Mouse (Mus musculus) spleen, embryonic (tissue): ENCODE measurements at regions not wholly inside any gene's neighbourhood (a gene's known extent, or its start where the extent isn't known, plus 50 kb on each side); places are given as distances from the start of the nearest gene placed in this dataset.
"Not testable (repeated sequence)": the region's sequence is repeated elsewhere in the genome, so short reads cannot be mapped to it uniquely, and the experiment has no call there.

Source experiments
- CTCF ChIA-PET: fragments of 350-600 bp; sonication (Branson Sonifier 250); formaldehyde crosslinking; loops from one replicate; lab custom pipeline; 2022; lab: Charles Lee

GRCm38 (mm10) chr2:17852740-17853499, 121.7 kb upstream of the Nebl start:
- CTCF ChIA-PET = no interaction called here

GRCm38 (mm10) chr2:17850741-17851140, 119.5 kb upstream of the Nebl start:
- CTCF ChIA-PET = no interaction called here

- CTCF ChIA-PET = no interaction called here
These were observed 118.0 kb upstream of the Nebl start for GRCm38 (mm10) chr2:17849267-17849666.

GRCm38 (mm10) chr2:17845447-17846092, 114.3 kb upstream of the Nebl start:
- CTCF ChIA-PET = not testable (repeated sequence)

GRCm38 (mm10) chr2:17844662-17845446, 113.6 kb upstream of the Nebl start:
- CTCF ChIA-PET = no interaction called here

GRCm38 (mm10) chr2:17841963-17842362, 110.7 kb upstream of the Nebl start:
- CTCF ChIA-PET = interaction anchor here (0.7 kb wide), 1 partner anchor 26 kb away, joined by 3 read pairs; no protein-coding TSS in a partner anchor

DNA sequence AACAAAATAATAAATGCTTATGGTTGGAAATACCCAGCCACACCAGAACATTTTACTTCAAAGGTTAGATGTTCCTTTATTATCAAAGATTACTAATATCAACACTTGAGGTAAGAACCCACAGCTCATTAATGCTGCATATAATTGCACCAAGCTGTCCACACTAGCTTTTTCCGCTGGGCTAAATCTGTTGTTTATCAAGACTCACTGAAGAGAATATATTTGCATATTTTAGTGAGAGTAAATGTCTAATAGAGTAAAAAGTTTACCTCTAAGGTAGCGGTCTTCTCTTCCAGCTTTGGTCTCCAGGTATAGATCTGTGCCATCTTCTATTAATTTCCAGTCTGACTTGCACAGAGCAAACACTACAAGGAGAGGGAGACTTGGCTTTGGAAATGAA, 110.3 kb upstream of the Nebl start:
- CTCF ChIA-PET = interaction anchor here (0.7 kb wide), 1 partner anchor 27 kb away, joined by 3 read pairs; no protein-coding TSS in a partner anchor

GRCm38 (mm10) chr2:17840941-17841498, 109.8 kb upstream of the Nebl start:
- CTCF ChIA-PET = no interaction called here

DNA sequence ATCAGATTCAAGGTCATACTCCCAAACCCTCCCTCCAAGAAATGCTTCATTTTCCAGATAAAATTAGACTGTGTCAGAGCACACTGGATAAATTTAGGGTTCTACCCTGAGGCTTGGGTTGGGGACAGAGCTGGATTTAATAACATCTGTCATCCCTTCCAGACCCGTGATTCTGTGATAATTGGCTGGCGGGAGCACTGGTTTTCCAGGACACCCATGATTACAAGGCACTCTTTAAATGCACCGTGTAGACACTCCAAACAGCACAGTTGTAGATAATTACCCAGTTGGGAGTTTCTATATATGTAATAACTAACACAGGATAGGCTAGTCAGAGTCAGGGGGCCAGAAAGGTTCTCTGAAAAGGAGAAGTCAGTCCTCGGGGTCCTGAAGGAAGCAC, 108.4 kb upstream of the Nebl start:
- CTCF ChIA-PET = no interaction called here

- CTCF ChIA-PET = no interaction called here
These were observed 107.8 kb upstream of the Nebl start for GRCm38 (mm10) chr2:17838859-17839581.

GRCm38 (mm10) chr2:17838381-17838680, 107.1 kb upstream of the Nebl start:
- CTCF ChIA-PET = no interaction called here

DNA sequence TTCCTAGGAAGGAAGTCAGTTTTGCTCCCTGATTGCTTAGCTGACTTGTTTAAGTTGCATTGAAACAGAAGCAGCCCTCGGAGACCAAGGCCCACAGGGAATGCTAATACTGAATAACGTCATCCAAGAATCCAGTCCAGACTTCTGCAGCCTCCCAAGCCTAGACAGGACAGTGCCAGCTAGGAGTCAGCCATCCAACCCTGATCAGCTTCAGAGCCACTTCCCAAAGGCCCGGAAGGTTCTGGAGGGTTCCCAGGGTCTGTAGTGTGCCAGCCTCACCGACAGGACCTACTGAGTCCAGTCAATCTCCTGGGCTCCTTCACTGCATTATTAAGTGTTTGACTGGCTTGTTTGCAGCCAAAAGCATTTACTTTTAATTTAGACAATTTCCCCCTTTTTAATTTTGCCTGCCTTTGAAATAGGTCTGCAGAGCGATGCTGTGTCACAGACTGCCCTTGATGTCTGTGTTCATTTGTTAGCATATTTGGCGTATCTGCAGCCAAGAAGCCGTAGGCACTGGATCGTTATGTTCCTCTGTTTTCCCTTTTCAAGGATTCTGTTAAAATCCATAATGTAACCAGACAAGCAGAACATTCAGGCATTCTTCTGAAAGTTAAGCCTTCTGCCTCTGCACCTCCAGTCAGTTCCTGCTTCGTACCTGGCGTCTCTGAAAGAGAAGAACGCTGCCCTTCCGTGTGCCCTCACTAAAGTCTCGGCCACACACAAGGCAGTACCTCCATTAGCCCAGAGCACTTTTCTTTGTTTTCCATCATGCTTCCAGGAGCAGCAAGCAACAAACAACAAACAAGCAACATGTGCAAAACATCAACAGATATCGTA, 106.5 kb upstream of the Nebl start:
- CTCF ChIA-PET = no interaction called here

DNA sequence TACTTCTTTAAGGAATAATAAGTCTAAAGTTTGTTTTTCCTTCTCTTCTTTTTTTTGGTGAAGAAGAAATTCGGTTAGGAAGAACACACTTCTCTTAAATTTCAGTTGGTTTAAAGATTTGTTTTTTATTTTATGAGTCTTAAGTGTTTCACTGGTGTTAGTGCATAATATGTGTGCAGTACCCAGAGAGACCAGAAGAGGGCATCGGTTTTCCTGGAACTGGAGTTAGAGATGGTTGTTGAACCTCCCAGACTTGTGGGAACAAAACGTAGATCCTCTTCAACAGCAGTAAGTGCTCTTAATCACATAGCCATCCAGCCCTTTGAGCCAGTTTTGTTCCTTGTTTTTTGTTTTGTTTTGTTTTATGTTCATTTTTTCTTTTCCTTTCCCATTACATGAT, 101.5 kb upstream of the Nebl start:
- CTCF ChIA-PET = no interaction called here

- CTCF ChIA-PET = no interaction called here
These were observed 99.0 kb upstream of the Nebl start for GRCm38 (mm10) chr2:17830216-17830615.

DNA sequence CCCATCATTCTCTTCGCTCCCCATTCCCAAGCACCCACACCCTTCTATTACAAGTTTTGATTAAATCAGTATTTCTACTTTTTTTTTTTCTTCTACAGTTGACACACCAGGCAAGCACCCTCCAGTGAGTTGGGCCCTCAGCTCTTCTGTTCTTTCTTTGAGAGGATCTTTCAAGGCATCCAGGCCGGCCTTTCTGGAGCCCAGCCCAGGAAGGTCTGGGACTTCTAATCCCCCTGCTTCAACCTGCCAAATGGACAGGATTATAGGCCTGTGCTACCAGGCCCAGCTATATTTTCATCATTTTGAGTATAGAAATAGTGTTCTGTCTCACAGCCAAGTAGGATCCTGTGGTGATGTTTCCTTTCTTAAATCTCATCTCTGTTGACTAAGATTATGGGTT, 94.0 kb upstream of the Nebl start:
- CTCF ChIA-PET = no interaction called here

DNA sequence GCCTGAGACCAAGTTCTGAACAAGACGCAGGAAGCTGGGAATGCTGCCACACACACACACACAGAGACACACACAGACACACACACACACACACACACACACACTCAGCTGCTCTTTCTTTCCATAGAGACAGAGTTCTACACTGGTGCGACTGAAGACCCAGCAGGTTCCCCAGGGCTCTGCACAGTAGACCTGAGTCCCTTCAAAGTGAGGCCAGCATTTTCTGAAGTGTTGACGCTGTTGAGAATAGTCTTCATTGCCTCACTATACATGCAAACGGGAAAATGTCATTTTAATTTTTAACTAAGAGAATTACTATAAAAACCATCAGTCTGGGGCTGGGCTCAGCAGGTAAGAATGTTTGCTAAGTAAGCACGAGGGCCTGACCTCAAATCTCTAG, 92.9 kb upstream of the Nebl start:
- CTCF ChIA-PET = no interaction called here

DNA sequence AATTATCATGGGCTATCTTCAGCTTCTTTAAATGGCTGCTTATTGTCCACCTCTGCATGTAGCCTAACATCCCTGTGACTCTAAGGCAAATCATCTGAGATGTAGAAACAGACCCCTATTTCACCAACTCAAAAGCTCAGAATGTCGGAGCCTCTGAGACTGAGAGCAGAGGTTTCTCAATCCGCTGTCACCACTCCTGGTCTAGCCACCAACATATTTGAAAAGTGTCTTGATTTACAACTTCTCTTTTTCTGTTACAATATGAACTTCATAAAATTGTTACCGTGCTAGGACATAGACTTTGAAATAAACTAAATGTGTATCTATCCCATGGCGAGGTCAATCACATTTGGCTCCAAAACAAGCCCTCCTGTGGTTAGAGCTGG, 91.3 kb upstream of the Nebl start:
- CTCF ChIA-PET = no interaction called here

- CTCF ChIA-PET = no interaction called here
These were observed 90.8 kb upstream of the Nebl start for GRCm38 (mm10) chr2:17821878-17822620.

DNA sequence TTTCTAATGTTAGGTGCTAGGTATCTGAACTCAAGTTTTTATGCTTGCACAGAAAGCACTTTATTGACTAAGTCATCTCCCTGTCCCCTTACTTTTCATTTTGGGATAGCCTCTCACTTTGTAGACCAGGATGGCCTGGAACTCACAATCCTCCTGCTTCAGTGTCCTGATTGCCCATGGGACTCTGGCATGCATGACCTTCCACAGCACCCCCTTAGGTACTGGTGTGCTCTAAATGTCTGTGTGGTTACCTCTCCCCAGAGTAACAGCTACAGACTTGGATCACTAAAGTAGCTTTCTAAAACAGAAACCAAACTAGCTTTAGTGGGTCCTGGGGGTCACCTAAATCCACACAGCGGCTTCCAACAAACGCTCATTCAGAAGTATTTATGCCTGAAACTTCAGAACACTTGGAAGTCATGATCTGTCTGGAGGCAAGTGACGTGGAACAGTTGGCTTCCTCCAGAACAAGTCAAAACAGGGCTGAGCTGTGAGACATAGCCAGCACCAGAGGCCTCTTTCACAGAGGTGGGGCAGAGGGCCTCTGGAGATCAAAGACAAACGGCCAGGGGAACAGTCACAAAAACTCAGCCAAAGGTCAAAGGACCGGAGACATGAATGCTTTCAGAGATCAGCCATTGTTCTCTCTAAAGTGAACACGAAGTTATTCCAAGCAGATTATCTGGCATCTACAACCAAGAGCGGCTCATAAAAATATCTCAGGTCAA, 80.8 kb upstream of the Nebl start:
- CTCF ChIA-PET = no interaction called here
